Mouse (Mus musculus): ENCODE measurements around the gene Pold2.

DNA sequence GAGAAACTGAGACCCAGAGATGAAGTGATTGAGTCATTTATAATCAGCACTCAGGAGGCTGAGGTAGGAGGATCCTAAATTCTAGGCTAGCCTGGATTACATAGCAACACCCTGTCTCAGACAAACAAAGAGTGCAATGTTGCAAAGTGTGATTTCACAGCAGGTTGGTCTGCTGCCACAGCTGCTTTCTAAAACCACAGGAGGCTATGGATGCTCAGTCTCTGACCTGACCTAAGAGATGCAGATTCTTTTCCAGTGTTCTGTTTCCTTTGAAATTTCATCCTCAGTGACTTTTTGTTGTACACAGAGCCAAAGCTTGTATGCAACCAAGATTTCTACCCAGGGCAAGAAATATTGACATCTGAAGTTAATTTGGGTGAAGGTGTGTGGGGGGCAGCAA lies 22.6 kb downstream of the Pold2 start:
- TF ChIP-seq POLR2A (IDR thresholded peaks at IDR 0.05; ENCODE audit: borderline replicate concordance, low read depth, low read length) (no peak), CTCF (IDR thresholded peaks at IDR 0.05; ENCODE audit: low read depth, low read length) (no peak)

Data from bone marrow macrophage, adult 2 months (primary cell).